Mouse (Mus musculus): Measurements from ENCODE around the gene Nutf2-ps1. TPM values are rescaled to one million over a fixed set of nuclear protein-coding genes. Genes with fewer than 3 reads are reported as not detected.

Gene Nutf2-ps1
- polyA plus RNA-seq, 1 experiment from 2014 or later = 221 TPM

DNA sequence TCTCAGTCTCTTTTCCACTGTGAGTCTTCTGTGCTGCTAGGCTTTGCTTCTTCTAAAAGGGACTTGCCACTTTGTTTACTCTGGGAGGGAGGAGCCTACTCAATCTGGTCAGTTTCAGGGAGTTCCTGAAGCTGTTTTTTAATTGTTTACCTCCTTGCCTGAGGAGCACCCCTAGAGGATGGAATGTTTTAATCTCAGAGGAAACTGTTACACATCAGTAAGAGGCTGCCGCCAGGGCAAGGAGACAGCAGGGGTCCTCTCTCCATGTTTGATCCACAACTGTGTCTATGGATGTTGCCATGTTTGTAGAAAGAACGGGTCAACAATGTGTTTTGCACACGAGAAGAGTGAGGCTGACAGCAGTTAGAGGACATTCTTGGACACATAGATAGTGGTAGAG is 28.4 kb downstream of the Nutf2-ps1 start:
- ATAC-seq (ENCODE audit: low FRiP score, low TSS enrichment) (no peak), DNase-seq (no peak)
- no peak overlapping the region for H3K27ac ChIP-seq (replicated peaks; ENCODE audit: low read depth, low read length)
- no peak overlapping the region for H3K4me2 ChIP-seq (ENCODE audit: low read length)
- no peak overlapping the region for H3K4me3 ChIP-seq (replicated peaks; ENCODE audit: low read depth, low read length)
- no peaks in the 10 kb centered on the region for H3K9me3 ChIP-seq (ENCODE audit: control insufficient read depth, low read length)
- no peaks in the 10 kb centered on the region for H3K36me3 ChIP-seq (ENCODE audit: control insufficient read depth, insufficient read depth, low read length)
- H3K9ac ChIP-seq (replicated peaks; ENCODE audit: low read length) = no peak overlapping the region
- no peaks in the 10 kb centered on the region for H3K27me3 ChIP-seq (ENCODE audit: control insufficient read depth, insufficient read depth, low read length)
- no peaks in the 10 kb centered on the region for H3K4me1 ChIP-seq (ENCODE audit: control insufficient read depth, insufficient read depth, low read length)
- WGBS = 81% methylated on average over 3 of the region's 3 CpGs

DNA sequence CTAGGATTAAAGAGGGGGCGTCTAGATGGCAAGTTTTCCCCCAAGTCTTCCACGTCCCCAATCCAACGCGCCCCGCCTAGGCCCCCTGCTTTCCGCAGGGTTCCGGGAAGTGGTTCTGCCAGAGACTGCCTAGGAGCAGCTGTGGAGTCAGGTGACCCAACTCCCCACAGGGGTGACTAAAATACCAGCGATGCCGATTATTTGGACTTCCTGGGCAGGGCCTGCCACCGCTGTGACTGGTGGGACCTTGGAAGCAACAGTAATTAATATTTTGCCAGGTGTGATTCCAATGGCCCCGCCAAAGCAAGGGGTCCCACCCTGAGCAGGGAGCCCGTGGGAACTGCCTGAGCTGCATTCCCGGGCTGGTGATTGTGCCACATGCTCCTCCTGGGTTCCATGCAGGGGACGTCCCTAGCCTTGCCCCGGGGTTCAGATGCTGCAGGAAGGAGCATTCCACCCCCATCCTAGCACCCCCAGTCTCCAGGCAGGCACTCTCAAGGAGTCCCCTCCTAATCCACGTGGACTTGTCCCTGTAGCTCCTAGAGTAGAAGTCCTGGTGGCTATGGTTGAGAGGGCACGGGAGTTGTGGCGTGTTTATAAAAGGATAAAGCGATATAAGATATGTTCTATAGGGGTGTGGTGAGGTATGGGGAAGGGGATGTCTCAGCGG is 31.5 kb downstream of the Nutf2-ps1 start:
- Histone ChIP-seq H3K4me3 (replicated peaks; ENCODE audit: low read depth, low read length) (no peak overlapping the region), H3K9me3 (ENCODE audit: control insufficient read depth, low read length) (no peaks in the 10 kb centered on the region), H3K27ac (replicated peaks; ENCODE audit: low read depth, low read length) (no peak overlapping the region), H3K36me3 (ENCODE audit: control insufficient read depth, insufficient read depth, low read length) (no peaks in the 10 kb centered on the region), H3K4me1 (ENCODE audit: control insufficient read depth, insufficient read depth, low read length) (no peaks in the 10 kb centered on the region), H3K27me3 (ENCODE audit: control insufficient read depth, insufficient read depth, low read length) (no peaks in the 10 kb centered on the region), H3K4me2 (ENCODE audit: low read length) (peak overlapping the region; percentile 19), H3K9ac (replicated peaks; ENCODE audit: low read length) (no peak overlapping the region)
- WGBS = 29% methylated on average over 20 of the region's 20 CpGs
- ATAC-seq (ENCODE audit: low FRiP score, low TSS enrichment) = no peak
- DNase-seq = peak; percentile 8

DNA sequence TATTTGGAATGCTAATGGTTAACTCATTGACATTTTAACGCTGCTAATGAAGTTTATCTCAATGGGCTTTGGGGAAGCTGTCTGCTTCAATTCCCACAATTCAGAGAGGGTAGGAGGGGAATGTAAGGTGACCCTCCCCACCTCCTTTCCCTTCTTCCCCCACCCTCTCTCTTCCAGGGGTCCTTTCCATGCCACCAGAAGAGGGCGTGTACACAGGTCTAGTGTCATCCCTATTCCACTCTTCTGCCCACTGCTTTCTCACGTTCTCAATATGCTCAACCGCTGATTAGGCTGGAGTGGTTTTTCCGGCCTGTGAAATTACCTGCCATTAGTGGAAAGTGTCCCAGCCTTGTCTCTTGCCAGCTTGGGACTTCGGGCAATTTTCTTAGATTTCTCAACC is 32.0 kb downstream of the Nutf2-ps1 start:
- no peak for ATAC-seq (ENCODE audit: low FRiP score, low TSS enrichment)
- Histone ChIP-seq H3K9ac (replicated peaks; ENCODE audit: low read length) (no peak overlapping the region), H3K27ac (replicated peaks; ENCODE audit: low read depth, low read length) (no peak overlapping the region), H3K9me3 (ENCODE audit: control insufficient read depth, low read length) (no peaks in the 10 kb centered on the region), H3K4me1 (ENCODE audit: control insufficient read depth, insufficient read depth, low read length) (no peaks in the 10 kb centered on the region), H3K27me3 (ENCODE audit: control insufficient read depth, insufficient read depth, low read length) (no peaks in the 10 kb centered on the region), H3K4me2 (ENCODE audit: low read length) (peak overlapping the region; percentile 19; the same call in 1 of the 2 replicates), H3K36me3 (ENCODE audit: control insufficient read depth, insufficient read depth, low read length) (no peaks in the 10 kb centered on the region), H3K4me3 (replicated peaks; ENCODE audit: low read depth, low read length) (no peak overlapping the region)
- 42% methylated on average over 6 of the region's 6 CpGs for WGBS
- peak; percentile 5 for DNase-seq

DNA sequence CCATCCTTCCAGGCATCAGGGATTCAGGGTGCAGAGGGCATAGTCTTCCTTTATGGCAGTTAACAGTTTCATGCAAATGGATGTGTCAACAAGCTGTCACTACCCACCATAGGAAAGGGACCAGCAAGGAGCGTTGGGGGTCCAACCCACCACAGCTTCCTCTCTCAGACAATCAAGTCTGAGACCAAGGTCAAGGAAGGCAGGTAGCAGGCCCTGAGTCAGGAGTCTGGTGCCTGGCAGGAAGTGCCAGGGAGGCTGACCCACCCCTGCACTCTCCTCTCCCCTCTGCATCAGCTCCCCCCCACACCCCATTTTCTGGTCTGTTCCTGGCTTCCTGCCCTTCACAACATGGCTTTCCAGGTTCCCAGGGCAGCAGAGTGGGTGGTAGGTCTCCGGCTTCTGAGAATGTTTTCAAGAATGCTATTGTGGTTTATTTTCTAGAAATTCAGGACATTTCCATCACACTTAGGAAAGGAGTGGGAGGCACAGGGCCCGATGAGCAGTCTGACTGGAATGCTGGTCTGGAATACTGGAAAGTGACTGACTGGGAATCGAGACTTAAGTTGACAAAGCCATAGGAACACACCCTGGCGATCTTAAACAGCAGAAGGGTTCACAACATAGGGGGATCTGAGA is 33.8 kb downstream of the Nutf2-ps1 start:
- Histone ChIP-seq H3K4me3 (replicated peaks; ENCODE audit: low read depth, low read length) (no peak overlapping the region), H3K27me3 (ENCODE audit: control insufficient read depth, insufficient read depth, low read length) (no peaks in the 10 kb centered on the region), H3K9me3 (ENCODE audit: control insufficient read depth, low read length) (no peaks in the 10 kb centered on the region), H3K9ac (replicated peaks; ENCODE audit: low read length) (no peak overlapping the region), H3K4me1 (ENCODE audit: control insufficient read depth, insufficient read depth, low read length) (no peaks in the 10 kb centered on the region), H3K4me2 (ENCODE audit: low read length) (no peak overlapping the region), H3K27ac (replicated peaks; ENCODE audit: low read depth, low read length) (no peak overlapping the region), H3K36me3 (ENCODE audit: control insufficient read depth, insufficient read depth, low read length) (no peaks in the 10 kb centered on the region)
- no peak for DNase-seq
- WGBS = 86% methylated on average over 5 of the region's 5 CpGs
- ATAC-seq (ENCODE audit: low FRiP score, low TSS enrichment) = no peak

DNA sequence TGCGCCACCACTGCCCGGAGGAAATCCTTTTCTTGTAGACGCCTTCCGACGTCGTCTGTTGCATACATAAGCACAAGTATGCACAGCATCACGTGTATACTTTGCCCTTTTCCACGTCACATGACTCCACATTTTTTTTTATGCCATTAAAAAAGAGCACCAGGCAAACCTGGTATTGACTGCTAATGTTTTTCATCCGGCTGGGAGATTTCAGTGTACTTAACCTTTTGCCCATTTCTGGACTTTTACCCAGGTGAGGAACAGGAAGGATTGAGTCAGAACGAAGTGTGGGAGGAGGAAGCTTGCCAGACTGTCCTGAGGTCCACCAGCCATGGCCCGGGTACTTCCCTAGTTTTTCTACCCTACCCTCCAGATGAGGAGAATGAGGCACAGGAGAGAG is 34.5 kb downstream of the Nutf2-ps1 start:
- Histone ChIP-seq H3K4me3 (replicated peaks; ENCODE audit: low read depth, low read length) (no peak overlapping the region), H3K36me3 (ENCODE audit: control insufficient read depth, insufficient read depth, low read length) (no peaks in the 10 kb centered on the region), H3K9me3 (ENCODE audit: control insufficient read depth, low read length) (no peaks in the 10 kb centered on the region), H3K9ac (replicated peaks; ENCODE audit: low read length) (no peak overlapping the region), H3K27me3 (ENCODE audit: control insufficient read depth, insufficient read depth, low read length) (no peaks in the 10 kb centered on the region), H3K4me2 (ENCODE audit: low read length) (no peak overlapping the region), H3K4me1 (ENCODE audit: control insufficient read depth, insufficient read depth, low read length) (no peaks in the 10 kb centered on the region), H3K27ac (replicated peaks; ENCODE audit: low read depth, low read length) (no peak overlapping the region)
- ATAC-seq (ENCODE audit: low FRiP score, low TSS enrichment) (no peak), DNase-seq (no peak)
- 91% methylated on average over 11 of the region's 11 CpGs for WGBS

DNA sequence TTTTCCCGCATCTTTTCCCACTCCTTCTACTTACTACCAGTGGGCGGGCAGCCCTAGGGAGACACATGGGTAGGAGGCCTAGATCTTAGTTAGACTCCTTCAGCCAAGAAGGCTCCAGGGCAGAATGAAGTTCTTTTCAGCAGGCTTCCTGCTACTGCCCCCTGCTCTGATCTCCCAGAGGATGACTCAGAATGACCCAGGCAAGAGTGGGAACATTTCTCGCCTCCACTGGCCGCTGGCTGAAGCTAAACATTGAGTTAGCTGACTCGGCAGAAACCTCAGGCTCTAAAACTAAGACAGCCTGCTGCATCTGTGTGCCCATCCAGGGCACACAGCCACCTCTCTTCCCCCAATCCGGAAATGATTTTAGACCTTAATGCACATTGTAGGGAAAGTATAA is 36.1 kb downstream of the Nutf2-ps1 start:
- Histone ChIP-seq H3K27ac (replicated peaks; ENCODE audit: low read depth, low read length) (no peak overlapping the region), H3K4me3 (replicated peaks; ENCODE audit: low read depth, low read length) (no peak overlapping the region), H3K9ac (replicated peaks; ENCODE audit: low read length) (no peak overlapping the region), H3K4me2 (ENCODE audit: low read length) (no peak overlapping the region), H3K36me3 (ENCODE audit: control insufficient read depth, insufficient read depth, low read length) (no peaks in the 10 kb centered on the region), H3K4me1 (ENCODE audit: control insufficient read depth, insufficient read depth, low read length) (no peaks in the 10 kb centered on the region), H3K9me3 (ENCODE audit: control insufficient read depth, low read length) (no peaks in the 10 kb centered on the region), H3K27me3 (ENCODE audit: control insufficient read depth, insufficient read depth, low read length) (no peaks in the 10 kb centered on the region)
- no peak for ATAC-seq (ENCODE audit: low FRiP score, low TSS enrichment)
- no peak for DNase-seq
- 65% methylated on average over 6 of the region's 6 CpGs for WGBS

DNA sequence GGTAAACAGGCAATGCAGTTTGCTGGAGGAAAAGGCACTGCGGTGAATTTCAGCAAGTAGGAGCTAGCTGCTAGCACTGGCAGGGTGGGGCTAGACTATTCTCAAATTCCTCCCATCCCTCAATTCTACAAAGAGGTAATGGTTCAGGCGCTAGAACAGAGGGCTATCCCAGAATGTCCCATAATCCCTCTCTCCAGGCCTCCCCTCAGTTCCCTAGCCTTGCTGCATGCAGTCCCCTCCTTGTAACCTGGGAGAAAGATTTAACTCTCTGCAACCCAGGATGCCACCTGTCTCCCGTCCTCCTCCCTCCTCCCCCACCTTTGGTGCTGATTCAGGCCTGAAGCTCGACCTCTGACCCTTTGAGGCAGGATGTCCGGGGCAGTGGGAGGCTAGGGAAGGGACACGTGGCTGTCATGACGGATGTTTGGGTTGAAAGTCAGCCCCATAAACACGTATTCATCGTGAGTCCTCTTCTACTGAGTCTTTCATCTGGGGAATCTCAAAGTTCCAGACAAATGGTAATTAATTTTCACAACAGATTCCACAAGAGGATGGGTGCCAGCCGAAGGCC is 36.6 kb downstream of the Nutf2-ps1 start:
- H3K4me2 ChIP-seq (ENCODE audit: low read length) = no peak overlapping the region
- WGBS = 40% methylated on average over 10 of the region's 10 CpGs
- no peak overlapping the region for H3K4me3 ChIP-seq (replicated peaks; ENCODE audit: low read depth, low read length)
- no peak for ATAC-seq (ENCODE audit: low FRiP score, low TSS enrichment)
- H3K36me3 ChIP-seq (ENCODE audit: control insufficient read depth, insufficient read depth, low read length) = no peaks in the 10 kb centered on the region
- no peaks in the 10 kb centered on the region for H3K9me3 ChIP-seq (ENCODE audit: control insufficient read depth, low read length)
- H3K4me1 ChIP-seq (ENCODE audit: control insufficient read depth, insufficient read depth, low read length) = 0 out of 2 replicates have a peak, but pooled peaks cover 3% of the 10 kb centered on the region
- no peak for DNase-seq
- H3K9ac ChIP-seq (replicated peaks; ENCODE audit: low read length) = no peak overlapping the region
- no peaks in the 10 kb centered on the region for H3K27me3 ChIP-seq (ENCODE audit: control insufficient read depth, insufficient read depth, low read length)
- H3K27ac ChIP-seq (replicated peaks; ENCODE audit: low read depth, low read length) = no peak overlapping the region

DNA sequence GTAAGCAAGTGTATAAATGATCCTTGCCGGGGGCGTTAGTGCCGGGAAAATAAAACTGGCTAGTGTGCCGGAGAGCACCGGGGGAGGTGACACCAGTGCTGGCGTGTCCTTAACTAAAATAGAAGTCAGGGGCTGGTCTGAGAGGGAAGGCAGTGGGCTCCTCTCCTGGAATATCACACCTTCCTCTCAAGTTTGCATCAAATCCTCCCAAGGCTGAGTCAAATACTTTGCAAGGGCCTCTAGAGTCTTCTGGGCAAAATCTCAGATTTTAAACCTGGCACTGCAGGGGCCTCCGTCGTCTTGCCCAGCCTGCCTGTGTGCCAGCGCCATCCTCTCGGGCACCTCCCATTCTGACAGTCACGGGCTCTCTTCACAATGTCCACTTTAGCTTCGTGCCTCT is 37.9 kb downstream of the Nutf2-ps1 start:
- Histone ChIP-seq H3K4me1 (ENCODE audit: control insufficient read depth, insufficient read depth, low read length) (0 out of 2 replicates have a peak, but pooled peaks cover 3% of the 10 kb centered on the region), H3K27ac (replicated peaks; ENCODE audit: low read depth, low read length) (no peak overlapping the region), H3K9ac (replicated peaks; ENCODE audit: low read length) (no peak overlapping the region), H3K27me3 (ENCODE audit: control insufficient read depth, insufficient read depth, low read length) (no peaks in the 10 kb centered on the region), H3K4me2 (ENCODE audit: low read length) (no peak overlapping the region), H3K36me3 (ENCODE audit: control insufficient read depth, insufficient read depth, low read length) (no peaks in the 10 kb centered on the region), H3K4me3 (replicated peaks; ENCODE audit: low read depth, low read length) (no peak overlapping the region), H3K9me3 (ENCODE audit: control insufficient read depth, low read length) (no peaks in the 10 kb centered on the region)
- WGBS = 90% methylated on average over 12 of the region's 12 CpGs
- no peak for DNase-seq
- no peak for ATAC-seq (ENCODE audit: low FRiP score, low TSS enrichment)

DNA sequence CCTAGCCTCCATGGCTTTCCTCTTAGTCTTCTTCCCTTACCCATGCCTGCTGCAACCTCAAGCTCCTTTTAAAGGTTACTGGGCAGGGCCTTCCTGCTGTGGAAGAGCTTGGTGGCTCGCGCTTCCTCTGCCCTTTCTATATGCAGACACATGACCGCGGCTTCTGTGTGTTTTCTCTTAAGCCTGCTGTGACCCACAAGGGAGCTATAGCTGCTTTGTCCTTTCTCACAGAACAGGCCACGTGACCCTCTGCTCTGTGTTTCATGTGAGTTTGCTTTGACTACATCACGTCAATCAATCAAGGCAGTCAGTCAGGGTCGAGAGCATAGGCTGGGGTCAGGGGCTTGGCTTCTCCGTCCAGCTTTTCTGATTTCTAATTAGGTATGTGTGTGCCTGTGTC is 41.3 kb downstream of the Nutf2-ps1 start:
- H3K36me3 ChIP-seq (ENCODE audit: control insufficient read depth, insufficient read depth, low read length) = no peaks in the 10 kb centered on the region
- DNase-seq = no peak
- H3K4me1 ChIP-seq (ENCODE audit: control insufficient read depth, insufficient read depth, low read length) = 0 out of 2 replicates have a peak, but pooled peaks cover 3% of the 10 kb centered on the region
- H3K9me3 ChIP-seq (ENCODE audit: control insufficient read depth, low read length) = no peaks in the 10 kb centered on the region
- no peak overlapping the region for H3K4me2 ChIP-seq (ENCODE audit: low read length)
- no peak overlapping the region for H3K9ac ChIP-seq (replicated peaks; ENCODE audit: low read length)
- H3K27ac ChIP-seq (replicated peaks; ENCODE audit: low read depth, low read length) = no peak overlapping the region
- ATAC-seq (ENCODE audit: low FRiP score, low TSS enrichment) = no peak
- H3K4me3 ChIP-seq (replicated peaks; ENCODE audit: low read depth, low read length) = no peak overlapping the region
- H3K27me3 ChIP-seq (ENCODE audit: control insufficient read depth, insufficient read depth, low read length) = no peaks in the 10 kb centered on the region
- WGBS = 23% methylated on average over 8 of the region's 8 CpGs

Measured in midbrain, embryonic 14.5 days (tissue).